Mouse (Mus musculus) kidney, postnatal 4 days (tissue): ENCODE results near the gene Zmpste24.

ENCODE experiments used
- DNase-seq, 2 experiments: peaks; one replicate each; pipeline ENCODE4 v3.0.0; 2021; ENCODE audit warnings: mixed read lengths in 2 of 2

The Zmpste24 gene

GRCm38 (mm10) chr4:121029632-121030031 is 68.4 kb downstream of the Zmpste24 start:
- no peak for DNase-seq

GRCm38 (mm10) chr4:121028659-121029392 is 69.2 kb downstream of the Zmpste24 start:
- peak; percentile 80 to 84 for DNase-seq

GRCm38 (mm10) chr4:121028146-121028545 is 69.9 kb downstream of the Zmpste24 start:
- DNase-seq: no peak

- DNase-seq: no peak
Measured at GRCm38 (mm10) chr4:121025681-121026080, 72.4 kb downstream of the Zmpste24 start.

GRCm38 (mm10) chr4:121023941-121024340 is 74.1 kb downstream of the Zmpste24 start:
- no peak for DNase-seq

- no peak for DNase-seq
Measured at GRCm38 (mm10) chr4:121023464-121023863, 74.6 kb downstream of the Zmpste24 start.

GRCm38 (mm10) chr4:121021911-121022310 is 76.1 kb downstream of the Zmpste24 start:
- peak in 1 of 2 experiments; percentile 8 for DNase-seq

GRCm38 (mm10) chr4:121020040-121020790 is 77.8 kb downstream of the Zmpste24 start:
- DNase-seq: peak; percentile 17 to 50

- DNase-seq: no peak
Measured at GRCm38 (mm10) chr4:121018250-121018649, 79.8 kb downstream of the Zmpste24 start.

- DNase-seq: peak; percentile 99 to 100
Measured at GRCm38 (mm10) chr4:121016928-121017657, 80.9 kb downstream of the Zmpste24 start, which contains the start of gene Smap2. Gene Smap2, minus strand, starts transcription at chr4:121017247.

- no peak for DNase-seq
Measured at GRCm38 (mm10) chr4:121016021-121016898, 81.8 kb downstream of the Zmpste24 start.

- DNase-seq: no peak
Measured at GRCm38 (mm10) chr4:121015268-121015659, 82.8 kb downstream of the Zmpste24 start.

GRCm38 (mm10) chr4:121014594-121015267 is 83.3 kb downstream of the Zmpste24 start:
- no peak for DNase-seq

GRCm38 (mm10) chr4:121010770-121011549 is 87.1 kb downstream of the Zmpste24 start:
- DNase-seq: no peak
